Mouse (Mus musculus): ENCODE measurements around the gene Ppp3r1.

- TF ChIP-seq CTCF (conservative IDR thresholded peaks at IDR 0.05 in 1 of 2, IDR thresholded peaks at IDR 0.05 in 1 of 2; ENCODE audit: low read depth in 2 of 2, low read length in 2 of 2) (no peak), MAX (IDR thresholded peaks at IDR 0.05; ENCODE audit: low read length) (no peak), EP300 (IDR thresholded peaks at IDR 0.05; ENCODE audit: low read length) (no peak), BHLHE40 (IDR thresholded peaks at IDR 0.05; ENCODE audit: low read depth, low read length) (no peak), POLR2A (IDR thresholded peaks at IDR 0.05; ENCODE audit: low read depth, low read length) (no peak), NRF1 (IDR thresholded peaks at IDR 0.05; ENCODE audit: low read depth, low read length) (no peak), MAFK (IDR thresholded peaks at IDR 0.05; ENCODE audit: insufficient replicate concordance, low read length) (no peak), RCOR1 (conservative IDR thresholded peaks at IDR 0.05; ENCODE audit: low read depth, low read length) (no peak), MEF2A (IDR thresholded peaks at IDR 0.05; ENCODE audit: borderline replicate concordance, low read depth, low read length) (no peak), USF1 (IDR thresholded peaks at IDR 0.05; ENCODE audit: low read depth, low read length) (no peak), CHD2 (IDR thresholded peaks at IDR 0.05; ENCODE audit: low read length) (no peak)
These were observed 32.6 kb upstream of the Ppp3r1 start for GRCm38 (mm10) chr11:17126418-17126817.
